Mouse (Mus musculus) hindbrain, embryonic 12.5 days (tissue): ENCODE results near the gene Gclc. TPM values are rescaled to one million over a fixed set of nuclear protein-coding genes. Genes with fewer than 3 reads are reported as not detected.

Experiments used
- ATAC-seq: fragments of 200-750 bp; cut with Nextera tagmentation; 2 replicates; pipeline ENCODE4 v1.8.0; 2017; ENCODE audit warnings: moderate TSS enrichment; ENCODE audit not compliant: low FRiP score
- H3K27ac ChIP-seq: fragments of 300-500 bp; sonication (generic); 2 replicates; pipeline ENCODE4 v1.5.1; 2016; ENCODE audit warnings: mild to moderate bottlenecking
- H3K27me3 ChIP-seq: fragments of 300-500 bp; sonication (generic); 2 replicates; pipeline ENCODE4 v1.6.1; 2016; ENCODE audit warnings: mild to moderate bottlenecking
- H3K36me3 ChIP-seq: fragments of 300-500 bp; sonication (generic); 2 replicates; pipeline ENCODE4 v1.6.1; 2016; ENCODE audit warnings: mild to moderate bottlenecking
- H3K4me1 ChIP-seq: fragments of 300-500 bp; sonication (generic); 2 replicates; pipeline ENCODE4 v1.6.1; 2016
- H3K4me2 ChIP-seq: fragments of 300-500 bp; sonication (generic); replicated peaks from 2 replicates; pipeline ENCODE4 v1.6.1; 2016; ENCODE audit warnings: mild to moderate bottlenecking
- H3K4me3 ChIP-seq: fragments of 300-500 bp; sonication (generic); 2 replicates; pipeline ENCODE4 v1.5.1; 2016; ENCODE audit warnings: mild to moderate bottlenecking
- H3K9ac ChIP-seq: fragments of 300-500 bp; sonication (generic); 2 replicates; pipeline ENCODE4 v1.6.1; 2016; ENCODE audit warnings: mild to moderate bottlenecking, moderate library complexity
- H3K9me3 ChIP-seq: fragments of 300-500 bp; sonication (generic); replicated peaks from 2 replicates; pipeline ENCODE4 v1.6.1; 2016; ENCODE audit warnings: mild to moderate bottlenecking
- WGBS: fragments of 180-500 bp; shearing (Covaris S2); methylation state at CpG from one replicate; pipeline ENCODE4 v1.1.7; 2016; 5-methylcytosine and 5-hydroxymethylcytosine counted together
- polyA plus RNA-seq: library from polyadenylated mRNA; unstranded; fragments of >200 nt; fragmentation: Nextera tagmentation; extraction: Ambion mirVana; gene quantifications from 2 replicates; pipeline ENCODE4 v1.2.1, GENCODE M21; 2016

Gclc gene
- polyA plus RNA-seq, 1 experiment from 2014 or later: 24.6 TPM

GRCm38 (mm10) chr9:77751091-77751521, 3.2 kb upstream of the Gclc start:
- ATAC-seq: peak; percentile 4; the same call in 1 of the 2 replicates
- Histone ChIP-seq H3K4me3 (peak overlapping the region; percentile 60), H3K9me3 (no peaks in the 10 kb centered on the region), H3K27ac (peak overlapping the region; percentile 90), H3K4me2 (peak overlapping the region; percentile 55), H3K36me3 (no peaks in the 10 kb centered on the region), H3K4me1 (peaks cover 17% of the 10 kb centered on the region), H3K27me3 (no peaks in the 10 kb centered on the region), H3K9ac (peak overlapping the region; percentile 63)
- under 1% methylated on average over 12 of the region's 12 CpGs for WGBS

GRCm38 (mm10) chr9:77754728-77755402, 530 bp downstream of the Gclc start:
- peaks cover 24% of the 10 kb centered on the region for H3K4me1 ChIP-seq
- WGBS: under 1% methylated on average over 56 of the region's 57 CpGs
- H3K4me3 ChIP-seq: peak overlapping the region; percentile 76

DNA sequence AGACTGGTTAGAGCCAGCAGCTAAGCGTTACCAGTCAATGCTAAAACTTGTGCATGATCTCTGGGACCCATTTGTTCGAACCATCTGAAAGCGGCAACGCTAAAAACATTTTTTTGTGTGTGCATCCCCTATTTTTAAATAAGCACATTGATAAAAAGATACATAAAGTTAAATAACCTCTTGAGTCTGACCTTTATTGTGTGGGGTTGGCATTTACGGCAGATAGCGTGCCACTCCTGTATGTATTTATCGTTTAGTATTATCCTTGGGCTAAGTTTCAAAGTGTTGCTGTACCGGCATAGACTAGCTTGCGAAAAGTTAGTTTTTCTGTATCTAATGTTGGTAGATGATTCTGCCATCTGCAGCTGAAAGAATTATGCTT, 1.1 kb downstream of the Gclc start:
- 13% methylated on average over 9 of the region's 9 CpGs for WGBS
- H3K27me3 ChIP-seq: no peaks in the 10 kb centered on the region
- no peaks in the 10 kb centered on the region for H3K36me3 ChIP-seq
- peak overlapping the region; percentile 66 for H3K4me2 ChIP-seq
- no peaks in the 10 kb centered on the region for H3K9me3 ChIP-seq
- H3K27ac ChIP-seq: no peak overlapping the region
- peak overlapping the region; percentile 76 for H3K4me3 ChIP-seq
- H3K9ac ChIP-seq: peak overlapping the region; percentile 79
- no peak for ATAC-seq
- peaks cover 23% of the 10 kb centered on the region for H3K4me1 ChIP-seq

More at GRCm38 (mm10) chr9:77754728-77755402, 530 bp downstream of the Gclc start:
- Histone ChIP-seq H3K27me3 (no peaks in the 10 kb centered on the region), H3K9ac (peak overlapping the region; percentile 79), H3K4me2 (peak overlapping the region; percentile 66), H3K9me3 (no peaks in the 10 kb centered on the region), H3K27ac (peak overlapping the region; percentile 89), H3K36me3 (no peaks in the 10 kb centered on the region)
- ATAC-seq: peak; percentile 75

DNA sequence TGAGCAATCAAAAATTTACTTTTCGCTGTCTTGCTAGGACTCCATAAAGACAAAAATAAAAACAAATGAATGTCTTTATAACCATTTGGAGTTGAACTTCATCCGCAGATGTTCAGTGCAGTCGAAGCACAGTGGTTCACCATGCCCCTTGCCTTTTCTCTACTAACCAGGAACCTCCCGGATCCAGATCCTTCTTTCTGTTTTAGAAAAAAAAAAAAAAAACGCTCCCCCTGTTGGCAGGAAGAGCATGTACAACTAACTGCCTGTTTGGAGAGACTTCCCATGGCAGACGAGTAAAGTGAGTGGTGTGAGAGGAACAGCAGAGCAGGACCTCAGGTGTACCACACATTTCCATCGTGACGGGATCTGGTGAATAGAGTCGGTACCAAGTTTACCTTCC, 1.7 kb downstream of the Gclc start:
- H3K27me3 ChIP-seq: no peaks in the 10 kb centered on the region
- peaks cover 23% of the 10 kb centered on the region for H3K4me1 ChIP-seq
- peak overlapping the region; percentile 66 for H3K4me2 ChIP-seq
- no peaks in the 10 kb centered on the region for H3K9me3 ChIP-seq
- no peak overlapping the region for H3K9ac ChIP-seq
- H3K27ac ChIP-seq: no peak overlapping the region
- H3K36me3 ChIP-seq: no peaks in the 10 kb centered on the region
- no peak for ATAC-seq
- H3K4me3 ChIP-seq: peak overlapping the region; percentile 76; the same call in 1 of the 2 replicates
- 31% methylated on average over 9 of the region's 9 CpGs for WGBS

DNA sequence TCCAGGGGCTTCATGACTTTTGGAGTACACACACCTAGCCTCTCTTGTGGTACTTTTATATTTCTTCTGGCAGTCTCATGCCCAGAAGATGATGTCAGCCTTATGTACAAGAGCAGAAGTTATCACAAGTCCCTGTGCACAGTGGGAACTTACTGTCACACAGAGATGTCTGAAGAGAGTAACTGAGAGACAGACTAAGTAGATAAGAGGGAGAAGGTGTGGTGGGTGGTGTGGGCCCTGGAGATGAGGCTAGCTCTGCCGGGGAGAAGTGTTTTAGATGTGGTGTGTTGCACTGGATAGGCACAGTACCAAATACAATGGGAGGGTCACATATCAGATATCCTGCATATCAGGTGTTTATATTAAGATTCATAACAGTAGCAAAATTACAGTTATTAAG, 3.0 kb downstream of the Gclc start:
- WGBS: 84% methylated on average over 1 of the region's 1 CpGs
- no peak for ATAC-seq

DNA sequence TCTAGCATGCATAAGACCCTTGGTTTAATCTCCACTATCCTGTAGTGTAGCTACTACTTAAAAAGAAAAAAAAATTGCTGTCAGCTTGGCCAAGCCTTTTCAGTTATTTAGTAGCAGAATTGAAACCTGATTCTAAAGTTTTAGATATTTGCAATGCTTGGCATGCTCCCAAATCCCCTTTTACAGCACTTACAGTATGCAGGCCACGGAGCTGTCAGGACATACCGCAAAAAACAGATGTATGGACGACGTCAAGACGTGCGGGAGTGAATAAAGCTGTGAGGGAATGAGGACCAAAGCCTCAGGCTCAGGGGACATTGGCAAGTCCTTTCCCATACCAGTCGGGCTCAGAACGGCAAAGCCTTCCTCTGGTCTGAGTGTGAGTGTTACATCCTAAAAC, 4.1 kb downstream of the Gclc start:
- WGBS: 73% methylated on average over 8 of the region's 8 CpGs
- H3K9me3 ChIP-seq: no peaks in the 10 kb centered on the region
- no peak overlapping the region for H3K27ac ChIP-seq
- H3K4me2 ChIP-seq: no peak overlapping the region
- ATAC-seq: no peak
- H3K9ac ChIP-seq: no peak overlapping the region
- peaks cover 19% of the 10 kb centered on the region for H3K4me1 ChIP-seq
- H3K4me3 ChIP-seq: no peak overlapping the region
- no peaks in the 10 kb centered on the region for H3K36me3 ChIP-seq
- H3K27me3 ChIP-seq: no peaks in the 10 kb centered on the region

More for the DNA sequence above, 3.0 kb downstream of the Gclc start:
- H3K36me3 ChIP-seq: no peaks in the 10 kb centered on the region
- no peak overlapping the region for H3K9ac ChIP-seq
- no peaks in the 10 kb centered on the region for H3K9me3 ChIP-seq
- peaks cover 19% of the 10 kb centered on the region for H3K4me1 ChIP-seq
- H3K27me3 ChIP-seq: no peaks in the 10 kb centered on the region
- no peak overlapping the region for H3K4me3 ChIP-seq
- H3K27ac ChIP-seq: no peak overlapping the region
- H3K4me2 ChIP-seq: no peak overlapping the region

GRCm38 (mm10) chr9:77759111-77759510, 4.8 kb downstream of the Gclc start:
- H3K36me3 ChIP-seq: 0 out of 2 replicates have a peak, but pooled peaks cover 2% of the 10 kb centered on the region
- no peak overlapping the region for H3K27ac ChIP-seq
- H3K27me3 ChIP-seq: no peaks in the 10 kb centered on the region
- no peak overlapping the region for H3K9ac ChIP-seq
- no peak overlapping the region for H3K4me2 ChIP-seq
- no peaks in the 10 kb centered on the region for H3K9me3 ChIP-seq
- no peak for ATAC-seq
- 64% methylated on average over 6 of the region's 6 CpGs for WGBS
- H3K4me1 ChIP-seq: peaks cover 19% of the 10 kb centered on the region
- H3K4me3 ChIP-seq: no peak overlapping the region

DNA sequence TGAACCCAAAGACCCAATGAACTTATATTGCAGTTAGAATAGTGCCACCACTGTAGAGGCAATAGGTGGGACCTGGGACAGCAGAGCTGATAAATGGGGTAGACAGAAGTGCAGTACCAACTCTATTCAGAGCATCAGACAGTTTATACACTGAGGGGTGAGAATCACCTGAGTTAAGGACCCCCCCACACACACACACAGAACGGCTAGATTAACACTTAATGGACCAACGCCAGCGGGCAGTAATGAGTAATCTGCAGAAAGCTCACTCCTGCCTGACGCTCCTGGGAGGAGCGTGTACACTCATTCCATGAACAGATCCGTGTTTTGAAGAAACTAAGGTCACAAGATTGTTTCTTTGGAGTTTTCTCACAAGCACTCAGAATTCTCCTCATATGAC, 5.4 kb downstream of the Gclc start:
- no peak overlapping the region for H3K27ac ChIP-seq
- peaks cover 6% of the 10 kb centered on the region; the same call in 1 of the 2 replicates for H3K36me3 ChIP-seq
- no peaks in the 10 kb centered on the region for H3K27me3 ChIP-seq
- 89% methylated on average over 6 of the region's 6 CpGs for WGBS
- H3K4me1 ChIP-seq: peaks cover 19% of the 10 kb centered on the region
- no peaks in the 10 kb centered on the region for H3K9me3 ChIP-seq
- H3K4me2 ChIP-seq: no peak overlapping the region
- ATAC-seq: no peak
- no peak overlapping the region for H3K9ac ChIP-seq
- no peak overlapping the region for H3K4me3 ChIP-seq

DNA sequence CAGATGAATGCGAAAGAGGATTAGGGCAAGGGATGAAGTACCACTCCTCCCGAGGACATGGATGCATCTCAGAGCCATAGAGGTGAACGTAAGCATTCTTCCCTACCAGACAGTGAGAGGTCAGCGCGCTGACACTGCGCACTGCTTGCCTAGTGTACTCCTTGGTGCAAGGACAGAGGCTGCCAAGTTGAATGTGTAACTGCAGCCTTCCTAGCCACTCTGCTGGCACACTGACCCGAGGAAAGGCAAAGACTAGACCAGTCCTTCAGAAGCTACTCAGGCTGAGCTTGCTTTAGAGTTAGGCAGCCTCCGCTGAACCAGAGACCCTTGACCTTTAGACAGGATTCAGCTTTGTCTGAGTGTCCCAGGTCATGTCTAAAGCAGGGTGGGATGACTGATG, 11.9 kb downstream of the Gclc start:
- H3K4me2 ChIP-seq: no peak overlapping the region
- H3K9ac ChIP-seq: no peak overlapping the region
- peaks cover 6% of the 10 kb centered on the region; the same call in 1 of the 2 replicates for H3K36me3 ChIP-seq
- H3K27ac ChIP-seq: no peak overlapping the region
- WGBS: 90% methylated on average over 8 of the region's 8 CpGs
- no peaks in the 10 kb centered on the region for H3K27me3 ChIP-seq
- ATAC-seq: no peak
- H3K4me3 ChIP-seq: no peak overlapping the region
- H3K4me1 ChIP-seq: peaks cover 6% of the 10 kb centered on the region
- no peaks in the 10 kb centered on the region for H3K9me3 ChIP-seq

DNA sequence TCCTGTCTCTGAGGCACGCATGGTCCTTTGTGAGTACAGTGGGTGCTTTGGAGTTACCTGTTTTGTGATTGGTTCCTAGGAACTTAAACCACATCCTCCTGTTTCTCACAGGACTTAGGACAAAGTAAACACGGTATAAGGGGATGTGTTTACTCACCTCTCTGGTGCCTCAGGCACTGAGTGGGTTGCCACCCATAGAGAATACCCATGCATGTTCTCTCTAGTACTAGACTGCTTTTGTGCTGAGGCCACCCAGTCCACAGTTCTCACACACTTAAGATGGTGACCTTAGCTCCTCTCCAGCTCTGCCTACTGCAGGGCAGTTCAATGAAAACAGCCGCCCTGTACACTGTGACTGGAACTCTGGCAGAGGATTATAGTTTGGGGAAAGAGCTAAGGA, 12.4 kb downstream of the Gclc start:
- 86% methylated on average over 3 of the region's 3 CpGs for WGBS
- no peak for ATAC-seq
- no peaks in the 10 kb centered on the region for H3K9me3 ChIP-seq
- no peak overlapping the region for H3K9ac ChIP-seq
- H3K4me3 ChIP-seq: no peak overlapping the region
- H3K27me3 ChIP-seq: no peaks in the 10 kb centered on the region
- no peak overlapping the region for H3K27ac ChIP-seq
- H3K36me3 ChIP-seq: peaks cover 6% of the 10 kb centered on the region; the same call in 1 of the 2 replicates
- H3K4me1 ChIP-seq: peaks cover 12% of the 10 kb centered on the region
- no peak overlapping the region for H3K4me2 ChIP-seq

DNA sequence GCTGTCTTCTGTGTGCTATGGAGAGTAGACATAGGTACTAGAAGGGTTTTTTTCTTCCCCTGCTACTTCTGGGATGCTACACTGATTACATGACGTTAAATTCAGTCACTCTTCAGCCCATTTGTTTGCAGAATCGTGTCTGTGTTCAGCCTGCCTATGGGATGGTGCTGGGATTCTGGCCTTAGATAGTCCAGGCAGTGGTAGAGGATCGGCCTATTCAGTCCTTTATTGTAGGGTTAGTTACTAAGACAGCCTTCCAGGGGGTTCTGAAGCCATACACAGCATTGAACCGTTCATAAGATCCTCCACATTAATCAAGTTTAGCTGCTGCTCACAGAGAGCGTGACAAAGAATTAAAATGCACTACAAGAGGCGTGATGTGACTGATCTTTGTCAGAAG, 16.6 kb downstream of the Gclc start:
- Histone ChIP-seq H3K9ac (no peak overlapping the region), H3K36me3 (0 out of 2 replicates have a peak, but pooled peaks cover 7% of the 10 kb centered on the region), H3K27me3 (no peaks in the 10 kb centered on the region), H3K4me2 (no peak overlapping the region), H3K9me3 (no peaks in the 10 kb centered on the region), H3K27ac (no peak overlapping the region), H3K4me1 (peaks cover 21% of the 10 kb centered on the region), H3K4me3 (no peak overlapping the region)
- 36% methylated on average over 6 of the region's 6 CpGs for WGBS
- 0 out of 2 replicates have a peak, but pooled peaks have one; percentile 11 for ATAC-seq

DNA sequence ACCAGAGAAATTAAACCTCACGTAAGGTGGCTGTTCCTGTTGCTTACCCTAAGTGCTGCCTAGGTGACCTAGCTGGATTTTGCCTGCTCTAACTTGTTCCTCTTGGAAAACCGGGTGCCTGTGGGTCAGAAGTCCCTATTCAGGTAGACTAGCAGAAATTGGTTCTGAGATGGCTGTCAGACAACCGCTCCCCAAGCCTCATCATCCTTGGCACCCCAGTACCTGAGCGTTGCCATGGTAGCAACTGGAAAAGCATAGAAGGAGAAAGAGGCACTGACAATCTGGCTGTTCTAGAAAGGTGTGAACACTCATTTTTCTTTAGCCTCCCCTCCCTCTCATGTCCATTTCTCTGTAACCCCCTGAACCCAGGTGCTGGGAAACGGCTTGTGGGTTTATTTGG, 17.0 kb downstream of the Gclc start:
- WGBS: 61% methylated on average over 5 of the region's 5 CpGs
- H3K4me2 ChIP-seq: peak overlapping the region; percentile 32
- ATAC-seq: peak; percentile 51; the same call in 1 of the 2 replicates
- no peak overlapping the region for H3K9ac ChIP-seq
- H3K27me3 ChIP-seq: no peaks in the 10 kb centered on the region
- H3K4me1 ChIP-seq: peaks cover 21% of the 10 kb centered on the region
- H3K27ac ChIP-seq: no peak overlapping the region
- H3K9me3 ChIP-seq: no peaks in the 10 kb centered on the region
- H3K36me3 ChIP-seq: peaks cover 11% of the 10 kb centered on the region; the same call in 1 of the 2 replicates
- no peak overlapping the region for H3K4me3 ChIP-seq
